Mouse (Mus musculus) erythroblast, embryonic 14.5 days (primary cell): Measurements from ENCODE around the gene Rims3.

ENCODE experiments used
- GATA1 ChIP-seq: IDR thresholded peaks from 2 replicates; pipeline ENCODE4 v1.6.1; 2012; ENCODE audit warnings: low read length, inconsistent platforms, mixed read lengths
- TAL1 ChIP-seq: IDR thresholded peaks from 3 replicates; pipeline ENCODE4 v1.6.1; 2012; ENCODE audit warnings: low read length, inconsistent platforms, mixed read lengths

GRCm38 (mm10) chr4:120928686-120929085 lies 74.1 kb downstream of the Rims3 start:
- TF ChIP-seq GATA1 = no peak
- no peak for TF ChIP-seq TAL1
